Mouse (Mus musculus) retina, postnatal 7 days (tissue): ENCODE measurements at regions not wholly inside any gene's neighbourhood (a gene's known extent, or its start where the extent isn't known, plus 50 kb on each side); places are given as distances from the start of the nearest gene placed in this dataset.

Experiments used
- DNase-seq: peaks from one replicate; pipeline ENCODE4 v3.0.0-alpha.2; 2012; ENCODE audit warnings: low read depth, low spot score

- DNase-seq: no peak
Observed at GRCm38 (mm10) chr13:28700081-28700480, 253.4 kb downstream of the Sox4 start.

GRCm38 (mm10) chr13:28699490-28700032 is 254.0 kb downstream of the Sox4 start:
- DNase-seq: no peak

GRCm38 (mm10) chr13:28697796-28698678 is 255.5 kb downstream of the Sox4 start:
- no peak for DNase-seq

GRCm38 (mm10) chr13:28693078-28693477 is 260.4 kb downstream of the Sox4 start:
- DNase-seq: no peak

- DNase-seq: no peak
Observed at GRCm38 (mm10) chr13:28692587-28692986, 260.9 kb downstream of the Sox4 start.

GRCm38 (mm10) chr13:28690511-28691160 is 262.9 kb downstream of the Sox4 start:
- no peak for DNase-seq

- DNase-seq: no peak
Observed at GRCm38 (mm10) chr13:28687838-28688237, 265.7 kb downstream of the Sox4 start.

GRCm38 (mm10) chr13:28684311-28684710 is 269.2 kb downstream of the Sox4 start:
- DNase-seq: no peak

GRCm38 (mm10) chr13:28680266-28680665 is 273.2 kb downstream of the Sox4 start:
- DNase-seq: no peak

- no peak for DNase-seq
Observed at GRCm38 (mm10) chr13:28673622-28674021, 279.9 kb downstream of the Sox4 start.

- DNase-seq: no peak
Observed at GRCm38 (mm10) chr13:28671543-28671942, 282.0 kb downstream of the Sox4 start.

GRCm38 (mm10) chr13:28669832-28670585 is 283.5 kb downstream of the Sox4 start:
- DNase-seq: no peak

GRCm38 (mm10) chr13:28666832-28667231 is 286.7 kb downstream of the Sox4 start:
- DNase-seq: no peak

- no peak for DNase-seq
Observed at GRCm38 (mm10) chr13:28665150-28665549, 288.4 kb downstream of the Sox4 start.

- no peak for DNase-seq
Observed at GRCm38 (mm10) chr13:28664698-28665097, 288.8 kb downstream of the Sox4 start.

GRCm38 (mm10) chr13:28663950-28664681 is 289.4 kb downstream of the Sox4 start:
- DNase-seq: no peak

- no peak for DNase-seq
Observed at GRCm38 (mm10) chr13:28663459-28663858, 290.1 kb downstream of the Sox4 start.

- DNase-seq: no peak
Observed at GRCm38 (mm10) chr13:28662316-28662752, 291.2 kb downstream of the Sox4 start.

GRCm38 (mm10) chr13:28660151-28660550 is 293.4 kb downstream of the Sox4 start:
- DNase-seq: no peak

- no peak for DNase-seq
Observed at GRCm38 (mm10) chr13:28658652-28659051, 294.9 kb downstream of the Sox4 start.

- no peak for DNase-seq
Observed at GRCm38 (mm10) chr13:28654883-28655282, 298.6 kb downstream of the Sox4 start.
